Mouse (Mus musculus) CH12.LX (cell line): ENCODE measurements around the gene Zfyve26. TPM values are rescaled to one million over a fixed set of nuclear protein-coding genes. Genes with fewer than 3 reads are reported as not detected.
A peak's percentile ranks its signal among the peaks of the same experiment; 100 is the strongest.
"Not testable (repeated sequence)": the region's sequence is repeated elsewhere in the genome, so short reads cannot be mapped to it uniquely, and the experiment has no call there.

Source experiments
- DNase-seq: peaks from one replicate; pipeline ENCODE4 v3.0.0-alpha.2; 2013; ENCODE audit errors: extremely low read depth
- H3K27ac ChIP-seq: 2 replicates; pipeline ENCODE4 v1.5.1; 2012; ENCODE audit warnings: low read depth, mild to moderate bottlenecking, control low read depth, moderate library complexity; ENCODE audit not compliant: insufficient read depth
- H3K27me3 ChIP-seq: replicated peaks from 2 replicates; pipeline ENCODE3; 2012; ENCODE audit warnings: inconsistent platforms
- H3K36me3 ChIP-seq, 2 experiments: replicated peaks in 1 of 2; 2 replicates each; pipeline versions ENCODE3 to v1.6.1; 2012; ENCODE audit warnings: inconsistent platforms in 1 of 2, low read length in 1 of 2, mild to moderate bottlenecking in 1 of 2, mixed read lengths in 1 of 2, moderate library complexity in 1 of 2; ENCODE audit not compliant: control insufficient read depth in 1 of 2, insufficient read depth in 1 of 2
- H3K4me1 ChIP-seq, 2 experiments: 2 replicates each; pipeline ENCODE4 v1.6.1; 2012; ENCODE audit warnings: inconsistent platforms in 1 of 2, moderate library complexity in 1 of 2; ENCODE audit not compliant: insufficient read depth in 2 of 2, control insufficient read depth in 1 of 2
- H3K4me2 ChIP-seq: 2 replicates; pipeline ENCODE4 v1.6.1; 2012; ENCODE audit warnings: low read depth, mild to moderate bottlenecking, control low read depth; ENCODE audit not compliant: poor library complexity, insufficient read depth, severe bottlenecking
- H3K4me3 ChIP-seq, 3 experiments: fragments of 150-350 bp in 1 of 3; sonication (generic) in 1 of 3; replicated peaks in 1 of 3; 2 replicates each; pipeline versions ENCODE3 to v1.5.1; 2011 to 2012; ENCODE audit warnings: low read depth in 2 of 3, low read length in 2 of 3, mild to moderate bottlenecking in 2 of 3, moderate library complexity in 2 of 3, control low read depth in 1 of 3, improper control_type of control experiment in 1 of 3, inconsistent platforms in 1 of 3, mixed read lengths in 1 of 3; ENCODE audit not compliant: poor library complexity in 1 of 3
- H3K79me2 ChIP-seq: replicated peaks from 2 replicates; pipeline ENCODE4 v1.6.1; 2012; ENCODE audit warnings: mild to moderate bottlenecking, moderate library complexity; ENCODE audit not compliant: control insufficient read depth, poor library complexity, insufficient read depth, severe bottlenecking; ENCODE audit errors: extremely low read depth
- H3K9ac ChIP-seq: 2 replicates; pipeline ENCODE4 v1.6.1; 2012; ENCODE audit warnings: low read depth, mild to moderate bottlenecking, control low read depth, moderate library complexity; ENCODE audit not compliant: insufficient read depth
- H3K9me3 ChIP-seq: replicated peaks from 2 replicates; pipeline ENCODE3; 2012; ENCODE audit warnings: low read length, inconsistent platforms, mixed read lengths
- BHLHE40 ChIP-seq: IDR thresholded peaks from 2 replicates; pipeline ENCODE4 v1.6.1; 2011; ENCODE audit warnings: mild to moderate bottlenecking, low read depth, low read length, improper control_type of control experiment
- CHD2 ChIP-seq: IDR thresholded peaks from 2 replicates; pipeline ENCODE4 v1.6.1; 2011; ENCODE audit warnings: low read length, improper control_type of control experiment
- CTCF ChIP-seq, 2 experiments: IDR thresholded peaks in 1 of 2; conservative IDR thresholded peaks in 1 of 2; 2 replicates each; pipeline ENCODE4 v1.5.1; 2011 to 2012; ENCODE audit warnings: low read depth in 2 of 2, low read length in 2 of 2, improper control_type of control experiment in 1 of 2, inconsistent platforms in 1 of 2, mild to moderate bottlenecking in 1 of 2, moderate library complexity in 1 of 2
- E2F4 ChIP-seq: IDR thresholded peaks from 2 replicates; pipeline ENCODE4 v1.6.1; 2011; ENCODE audit warnings: low read depth, low read length, improper control_type of control experiment; ENCODE audit not compliant: insufficient replicate concordance
- ELF1 ChIP-seq: IDR thresholded peaks from 2 replicates; pipeline ENCODE4 v1.6.1; 2014; ENCODE audit warnings: low read depth, mild to moderate bottlenecking, inconsistent platforms, low read length, improper control_type of control experiment
- ETS1 ChIP-seq: conservative IDR thresholded peaks from 2 replicates; pipeline ENCODE4 v1.6.1; 2012; ENCODE audit warnings: low read depth, mild to moderate bottlenecking, inconsistent platforms, low read length, improper control_type of control experiment, moderate library complexity
- HCFC1 ChIP-seq: IDR thresholded peaks from 2 replicates; pipeline ENCODE4 v1.6.1; 2012; ENCODE audit warnings: low read depth, mild to moderate bottlenecking, inconsistent platforms, low read length, improper control_type of control experiment
- IRF4 ChIP-seq: IDR thresholded peaks from 2 replicates; pipeline ENCODE4 v1.6.1; 2014; ENCODE audit warnings: low read depth, mild to moderate bottlenecking, inconsistent platforms, low read length, improper control_type of control experiment
- KAT2A ChIP-seq: IDR thresholded peaks from 2 replicates; pipeline ENCODE4 v1.6.1; 2012; ENCODE audit warnings: low read length, improper control_type of control experiment, inconsistent platforms; ENCODE audit not compliant: insufficient replicate concordance
- MAFK ChIP-seq: IDR thresholded peaks from 2 replicates; pipeline ENCODE4 v1.6.1; 2011; ENCODE audit warnings: low read length, improper control_type of control experiment; ENCODE audit not compliant: insufficient replicate concordance
- MAX ChIP-seq: IDR thresholded peaks from 2 replicates; pipeline ENCODE4 v1.6.1; 2011; ENCODE audit warnings: low read length, improper control_type of control experiment
- MAZ ChIP-seq: IDR thresholded peaks from 2 replicates; pipeline ENCODE4 v1.6.1; 2012; ENCODE audit warnings: low read depth, mild to moderate bottlenecking, inconsistent platforms, low read length, improper control_type of control experiment, moderate library complexity
- MEF2A ChIP-seq: IDR thresholded peaks from 2 replicates; pipeline ENCODE4 v1.6.1; 2014; ENCODE audit warnings: low read depth, mild to moderate bottlenecking, inconsistent platforms, low read length, improper control_type of control experiment, borderline replicate concordance
- MXI1 ChIP-seq: IDR thresholded peaks from 2 replicates; pipeline ENCODE4 v1.6.1; 2011; ENCODE audit warnings: mild to moderate bottlenecking, low read depth, low read length, improper control_type of control experiment
- MYC ChIP-seq: IDR thresholded peaks from 2 replicates; pipeline ENCODE4 v1.6.1; 2011; ENCODE audit warnings: low read depth, mild to moderate bottlenecking, improper control_type of control experiment, low read length
- NELFE ChIP-seq: IDR thresholded peaks from 2 replicates; pipeline ENCODE4 v1.6.1; 2011; ENCODE audit warnings: low read depth, low read length, improper control_type of control experiment
- NRF1 ChIP-seq: IDR thresholded peaks from 2 replicates; pipeline ENCODE4 v1.6.1; 2014; ENCODE audit warnings: low read depth, mild to moderate bottlenecking, inconsistent platforms, low read length, improper control_type of control experiment, moderate library complexity
- PAX5 ChIP-seq: IDR thresholded peaks from 2 replicates; pipeline ENCODE4 v1.6.1; 2012; ENCODE audit warnings: low read length, inconsistent platforms, mixed read lengths
- POLR2A ChIP-seq: IDR thresholded peaks from 2 replicates; pipeline ENCODE4 v1.6.1; 2011; ENCODE audit warnings: low read depth, mild to moderate bottlenecking, improper control_type of control experiment, low read length
- POLR2AphosphoS2 ChIP-seq: IDR thresholded peaks from 2 replicates; pipeline ENCODE4 v1.6.1; 2011; ENCODE audit warnings: low read depth, low read length, improper control_type of control experiment
- RAD21 ChIP-seq: IDR thresholded peaks from 2 replicates; pipeline ENCODE4 v1.6.1; 2011; ENCODE audit warnings: low read depth, mild to moderate bottlenecking, low read length, improper control_type of control experiment, moderate library complexity
- SIN3A ChIP-seq: IDR thresholded peaks from 2 replicates; pipeline ENCODE4 v1.6.1; 2012; ENCODE audit warnings: low read length, improper control_type of control experiment, inconsistent platforms
- SMC3 ChIP-seq: IDR thresholded peaks from 2 replicates; pipeline ENCODE4 v1.6.1; 2011; ENCODE audit warnings: low read depth, low read length, improper control_type of control experiment
- TBP ChIP-seq: conservative IDR thresholded peaks from 2 replicates; pipeline ENCODE4 v1.6.1; 2011; ENCODE audit warnings: low read depth, low read length, improper control_type of control experiment
- USF1 ChIP-seq: IDR thresholded peaks from 2 replicates; pipeline ENCODE4 v1.6.1; 2014; ENCODE audit warnings: low read depth, mild to moderate bottlenecking, inconsistent platforms, low read length, improper control_type of control experiment
- USF2 ChIP-seq: conservative IDR thresholded peaks from 2 replicates; pipeline ENCODE4 v1.6.1; 2011; ENCODE audit warnings: low read depth, low read length, improper control_type of control experiment
- ZC3H11A ChIP-seq: IDR thresholded peaks from 2 replicates; pipeline ENCODE4 v1.6.1; 2012; ENCODE audit warnings: low read depth, mild to moderate bottlenecking, inconsistent platforms, low read length, improper control_type of control experiment
- ZKSCAN1 ChIP-seq: IDR thresholded peaks from 2 replicates; pipeline ENCODE4 v1.6.1; 2012; ENCODE audit warnings: low read depth, inconsistent platforms, low read length, improper control_type of control experiment, borderline replicate concordance
- ZMIZ1 ChIP-seq: IDR thresholded peaks from 2 replicates; pipeline ENCODE4 v1.6.1; 2012; ENCODE audit warnings: low read depth, mild to moderate bottlenecking, inconsistent platforms, low read length, improper control_type of control experiment
- ZNF384 ChIP-seq: IDR thresholded peaks from 2 replicates; pipeline ENCODE4 v1.6.1; 2012; ENCODE audit warnings: low read depth, low read length, improper control_type of control experiment, inconsistent platforms
- dilution Hi-C: fragments of 300-500 bp; cut with MboI; formaldehyde crosslinking; loops from 2 replicates; pipeline ENCODE4 v1.14.3; 2020; ENCODE audit warnings: low sequenced_read_pairs; ENCODE audit not compliant: extremely low pct_unique_long_range_greater_than_20kb, extremely low pct_ligation_motif_present
- in situ Hi-C: fragments of 300-500 bp; cut with MboI; formaldehyde crosslinking; loops from 3 replicates; pipeline ENCODE4 v1.14.3; 2019; ENCODE audit warnings: low sequenced_read_pairs, low pct_ligation_motif_present, low pct_unique_long_range_greater_than_20kb, mixed read lengths
- polyA plus RNA-seq: library from polyadenylated mRNA; unstranded; fragments of >175 nt; gene quantifications from 2 replicates; pipeline ENCODE4 v1.2.1, GENCODE M21; 2012; ENCODE audit warnings: low read depth; ENCODE audit not compliant: insufficient read length
- total RNA-seq, 2 experiments: library from RNA; depleted of rRNA; stranded (reverse); fragments of 300-350 nt in 1 of 2; fragments of >200 nt in 1 of 2; gene quantifications; 2 replicates each; pipeline ENCODE4 v1.2.3; 2012 to 2014

The Zfyve26 gene
- total and polyA plus RNA-seq, 3 experiments = 10.4 to 24.8 (median 16.1) TPM

DNA sequence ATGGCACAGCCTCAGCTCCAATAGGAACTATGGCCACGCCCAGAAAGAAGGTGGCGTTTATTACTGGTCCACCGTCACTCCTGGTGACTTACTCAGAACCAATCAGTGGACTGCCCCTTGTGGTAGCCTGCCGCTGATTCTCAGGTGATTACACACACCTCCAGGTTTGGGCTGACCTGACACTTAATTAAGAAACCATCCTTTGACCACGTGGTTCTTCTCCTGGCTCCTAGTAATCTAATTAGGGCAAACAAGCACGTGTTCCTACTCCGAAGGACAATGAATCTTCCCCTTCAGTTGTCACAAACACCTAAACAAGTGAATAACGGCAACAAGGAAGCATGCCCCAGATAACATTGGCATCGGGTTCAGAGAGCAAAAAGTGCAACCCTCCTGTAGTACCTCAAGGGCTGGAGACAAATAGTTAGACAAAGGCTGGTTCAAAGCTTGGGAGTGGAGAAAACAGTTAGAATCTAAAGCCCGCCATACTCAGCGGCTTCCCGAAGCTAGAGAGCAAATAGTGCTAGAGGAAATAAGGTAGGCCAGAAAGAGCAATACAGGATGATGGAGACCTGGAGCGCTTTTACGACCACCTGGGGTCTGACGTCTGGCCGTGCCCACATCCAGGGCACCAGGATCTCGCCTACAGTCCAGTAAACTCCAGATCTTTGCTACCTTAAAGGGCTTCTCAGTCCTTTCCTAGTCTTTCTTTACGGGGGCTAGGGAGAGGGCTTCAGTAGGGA lies 105.0 kb downstream of the Zfyve26 start:
- no peak overlapping the region for H3K27ac ChIP-seq
- in situ Hi-C loops = loop anchor here (5.0 kb wide), 1 partner anchor 71 kb away; no protein-coding TSS in a partner anchor

DNA sequence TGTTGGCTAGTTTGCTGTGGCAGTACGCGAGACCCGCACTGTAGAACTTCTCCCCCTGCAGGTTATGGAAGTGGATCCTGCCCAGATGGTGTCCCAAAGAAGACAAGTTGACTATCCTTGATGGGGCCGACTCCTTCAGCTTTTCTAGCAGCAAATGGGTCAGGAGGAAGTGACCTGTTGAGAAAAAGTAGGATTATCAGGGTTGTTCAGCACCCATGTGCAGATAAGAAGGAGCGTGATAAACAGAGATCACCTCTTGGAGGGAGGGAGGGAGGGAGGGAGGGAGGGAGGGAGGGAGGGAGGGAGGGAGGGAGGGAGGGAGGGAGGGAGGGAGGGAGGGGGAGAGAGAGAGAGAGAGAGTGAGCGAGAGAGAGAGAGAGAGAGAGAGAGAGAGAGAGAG lies 110.9 kb downstream of the Zfyve26 start:
- Histone ChIP-seq H3K36me3 (peaks cover 62 to 87% of the 10 kb centered on the region in 2 experiments), H3K4me1 (peaks cover 0 to 41% of the 10 kb centered on the region in 2 experiments; a peak in 2 of 4 replicates)
- H3K4me2 ChIP-seq, DNase-seq, H3K9me3 ChIP-seq, dilution Hi-C loops, H3K27ac ChIP-seq, H3K9ac ChIP-seq, in situ Hi-C loops, H3K79me2 ChIP-seq, H3K27me3 ChIP-seq, H3K4me3 ChIP-seq: not testable (repeated sequence)

More for the DNA sequence above, 105.0 kb downstream of the Zfyve26 start:
- TF ChIP-seq NRF1 = no peak
- peak; percentile 99 for TF ChIP-seq MXI1
- no peak for TF ChIP-seq SMC3
- no peak for TF ChIP-seq ZNF384
- TF ChIP-seq MAZ = 0 out of 2 replicates have a peak, but pooled peaks have one; percentile 8
- TF ChIP-seq ETS1 = 0 out of 2 replicates have a peak, but pooled peaks have one; percentile 10
- peak; percentile 97 for TF ChIP-seq MYC
- peak; percentile 99 for TF ChIP-seq MAX
- TF ChIP-seq ELF1 = peak; percentile 38
- TF ChIP-seq KAT2A = 0 out of 2 replicates have a peak, but pooled peaks have one; percentile 41
- TF ChIP-seq SIN3A = peak; percentile 92
- peak; percentile 8; the same call in 1 of the 2 replicates for TF ChIP-seq CHD2
- peak; percentile 46 for TF ChIP-seq NELFE
- peak; percentile 41 for TF ChIP-seq HCFC1
- peak; percentile 32; the same call in 1 of the 2 replicates for TF ChIP-seq USF2
- TF ChIP-seq IRF4 = 0 out of 2 replicates have a peak, but pooled peaks have one; percentile 17
- TF ChIP-seq MEF2A = peak; percentile 14; the same call in 1 of the 2 replicates
- TF ChIP-seq POLR2A = peak; percentile 49
- TF ChIP-seq CTCF (conservative IDR thresholded peaks at IDR 0.05 in 1 of 2, IDR thresholded peaks at IDR 0.05 in 1 of 2; ENCODE audit: low read depth in 2 of 2, low read length in 2 of 2) = no peak
- TF ChIP-seq POLR2AphosphoS2 = no peak
- TF ChIP-seq PAX5 = no peak
- peak; percentile 39 for TF ChIP-seq USF1
- TF ChIP-seq ZC3H11A = no peak
- TF ChIP-seq RAD21 = no peak
- TF ChIP-seq MAFK = no peak
- TF ChIP-seq TBP = 0 out of 2 replicates have a peak, but pooled peaks have one; percentile 40
- peak; percentile 63 for TF ChIP-seq BHLHE40
- TF ChIP-seq ZKSCAN1 = no peak
- no peak for TF ChIP-seq ZMIZ1
- no peak for TF ChIP-seq E2F4
- Histone ChIP-seq H3K4me1 (peaks cover 0 to 54% of the 10 kb centered on the region in 2 experiments; a peak in 2 of 4 replicates), H3K9me3 (no peaks in the 10 kb centered on the region), H3K9ac (peak overlapping the region; percentile 77), H3K4me3 (peak overlapping the region; percentile 72 to 82 (median 75)), H3K4me2 (peak overlapping the region; percentile 93), H3K79me2 (peaks cover 13% of the 10 kb centered on the region), H3K27me3 (no peaks in the 10 kb centered on the region), H3K36me3 (peaks cover 18 to 41% of the 10 kb centered on the region in 2 experiments)
- peak; percentile 94 for DNase-seq
- dilution Hi-C loops = no loop called here
